Mouse (Mus musculus): ENCODE results near the gene Neurl1b.

DNA sequence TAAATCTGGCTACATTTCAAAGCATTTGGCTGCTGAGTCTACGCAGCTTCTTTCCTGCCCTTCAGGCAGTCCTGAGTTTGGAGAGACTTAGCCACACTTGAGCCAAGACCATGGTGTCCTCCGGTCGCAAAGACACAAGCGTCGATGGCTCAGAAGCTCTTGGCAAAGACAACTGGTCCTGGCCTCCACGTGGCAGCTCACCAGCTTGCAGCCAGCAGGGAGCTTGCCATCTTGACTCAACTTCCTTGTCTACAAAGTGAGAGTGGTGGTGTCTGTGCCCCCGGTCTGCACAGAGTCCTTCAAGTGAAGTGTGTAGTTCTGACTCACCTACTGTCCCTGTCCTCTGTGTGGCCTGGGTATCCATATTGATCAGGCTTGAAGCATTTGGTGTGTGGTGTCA, 22.3 kb upstream of the Neurl1b start:
- no peak for TF ChIP-seq CHD2 (IDR thresholded peaks at IDR 0.05; ENCODE audit: low read depth, low read length)
- TF ChIP-seq ZNF384 (IDR thresholded peaks at IDR 0.05; ENCODE audit: low read depth, low read length), result no peak
- no peak for TF ChIP-seq ZC3H11A (IDR thresholded peaks at IDR 0.05; ENCODE audit: borderline replicate concordance, low read depth, low read length)
- TF ChIP-seq MAFK (IDR thresholded peaks at IDR 0.05; ENCODE audit: insufficient read depth, low read depth, low read length), result no peak
- no peak for TF ChIP-seq HCFC1 (IDR thresholded peaks at IDR 0.05; ENCODE audit: borderline replicate concordance, insufficient read depth, low read length)

Data from ES-E14 (cell line).